15 mouse cellular contexts compared by ENCODE assay signal in genomic region chrX:38654681-38655080, GRCm38 (mm10). TPM values are rescaled to one million over a fixed set of nuclear protein-coding genes. Genes with fewer than 3 reads are reported as not detected.
DNase-seq lines count a peak whose midpoint lies in the region; ATAC-seq and TF ChIP-seq lines count a peak whose summit lies in the region.
"Had no signal": no experiment of that assay in that cellular context is flagged by ENCODE, and none has a peak within 500 bp of the region (broad histone marks: within the 10 kb centered on the region; RNA-seq: fewer than 3 reads in every experiment).

No protein-coding gene starts in this region.

- H3K27me3 ChIP-seq in liver, adult 2 months (ENCODE audit: control insufficient read depth, insufficient read depth, low read length) = no peaks in the 10 kb centered on the region
- H3K27me3 ChIP-seq in liver, embryonic 12.5 days (replicated peaks) = no peaks in the 10 kb centered on the region
- H3K27me3 ChIP-seq in CH12.LX (replicated peaks) = no peaks in the 10 kb centered on the region
- H3K27me3 ChIP-seq: midbrain, embryonic 12.5 days; neural tube, embryonic 13.5 days had no signal

- H3K79me2 ChIP-seq in liver, adult 2 months (ENCODE audit: control insufficient read depth, insufficient read depth, low read length) = no peaks in the 10 kb centered on the region
- no peaks in the 10 kb centered on the region for H3K79me2 ChIP-seq in CH12.LX (replicated peaks; ENCODE audit: control insufficient read depth, extremely low read depth, insufficient read depth, poor library complexity, severe bottlenecking)

- dilution Hi-C loops in CH12.LX (cut with MboI; ENCODE audit: extremely low pct_ligation_motif_present, extremely low pct_unique_long_range_greater_than_20kb, low sequenced_read_pairs) = no loop called here

- no peak overlapping the region for H3K9ac ChIP-seq in liver, adult 2 months (ENCODE audit: low read depth, low read length)
- H3K9ac ChIP-seq in liver, embryonic 12.5 days = no peak overlapping the region
- H3K9ac ChIP-seq in CH12.LX (ENCODE audit: insufficient read depth, low read depth) = no peak overlapping the region
- H3K9ac ChIP-seq: midbrain, embryonic 12.5 days; neural tube, embryonic 13.5 days had no signal

- peak; percentile 41 for DNase-seq in CD4-positive, CD25-positive, alpha-beta regulatory T cell, adult 2 months (ENCODE audit: low read depth, low spot score)
- DNase-seq in liver, adult 2 months (ENCODE audit: extremely low read depth, low read depth, low spot score) = no peak
- no peak for DNase-seq in CH12.LX (ENCODE audit: extremely low read depth)
- DNase-seq in induced T-regulatory cell, adult 2 months (ENCODE audit: low read depth) = peak; percentile 34
- DNase-seq in right cerebral cortex, postnatal 36 days (ENCODE audit: low spot score in 2 of 2) = no peak
- no peak for DNase-seq in retina, postnatal 1 day
- DNase-seq: kidney, postnatal 25 days; lung, adult 18-20 months; right cerebral cortex, postnatal 14 days had no signal

- no peak for TF ChIP-seq EP300 in CH12.LX (IDR thresholded peaks at IDR 0.05; ENCODE audit: low read length)

- H3K9me3 ChIP-seq in liver, embryonic 12.5 days (replicated peaks) = 0 out of 2 replicates have a peak, but pooled peaks cover 3% of the 10 kb centered on the region
- no peaks in the 10 kb centered on the region for H3K9me3 ChIP-seq in CH12.LX (replicated peaks; ENCODE audit: low read length)
- H3K9me3 ChIP-seq: heart, embryonic 10.5 days; hindbrain, embryonic 10.5 days; neural tube, embryonic 13.5 days had no signal

- H3K4me2 ChIP-seq in liver, embryonic 12.5 days = no peak overlapping the region
- no peak overlapping the region for H3K4me2 ChIP-seq in CH12.LX (ENCODE audit: insufficient read depth, low read depth, poor library complexity, severe bottlenecking)
- H3K4me2 ChIP-seq: midbrain, embryonic 12.5 days; neural tube, embryonic 13.5 days had no signal

- no peak for TF ChIP-seq POLR2A in liver, adult 2 months (IDR thresholded peaks at IDR 0.05; ENCODE audit: extremely low read depth, insufficient read depth, low read length)
- TF ChIP-seq POLR2A in CH12.LX (IDR thresholded peaks at IDR 0.05; ENCODE audit: low read depth, low read length) = no peak

- peak; percentile 5 for TF ChIP-seq RAD21 in CH12.LX (IDR thresholded peaks at IDR 0.05; ENCODE audit: low read depth, low read length)

- in situ Hi-C loops in CH12.LX (cut with MboI; ENCODE audit: low pct_ligation_motif_present, low pct_unique_long_range_greater_than_20kb, low sequenced_read_pairs) = no loop called here

- peak; percentile 19; the same call in 1 of the 2 replicates for TF ChIP-seq CTCF in liver, adult 2 months (IDR thresholded peaks at IDR 0.05; ENCODE audit: low read depth, low read length)
- peak in 1 of 2 experiments; percentile 40; a peak in 3 of 4 replicates for TF ChIP-seq CTCF in CH12.LX (conservative IDR thresholded peaks at IDR 0.05 in 1 of 2, IDR thresholded peaks at IDR 0.05 in 1 of 2; ENCODE audit: low read depth in 2 of 2, low read length in 2 of 2)

- no peak overlapping the region for H3K27ac ChIP-seq in liver, adult 2 months (replicated peaks; ENCODE audit: insufficient read depth, low read depth, low read length)
- no peak overlapping the region for H3K27ac ChIP-seq in liver, embryonic 12.5 days
- no peak overlapping the region for H3K27ac ChIP-seq in CH12.LX (ENCODE audit: insufficient read depth, low read depth)
- H3K27ac ChIP-seq: heart, embryonic 10.5 days; hindbrain, embryonic 10.5 days; midbrain, embryonic 12.5 days; neural tube, embryonic 13.5 days had no signal

- no peak overlapping the region for H3K4me3 ChIP-seq in liver, adult 2 months (ENCODE audit: insufficient read depth, low read depth, low read length)
- H3K4me3 ChIP-seq in liver, embryonic 12.5 days = no peak overlapping the region
- no peak overlapping the region for H3K4me3 ChIP-seq in CH12.LX (replicated peaks in 1 of 3; ENCODE audit: low read depth in 2 of 3, low read length in 2 of 3, poor library complexity in 1 of 3)
- H3K4me3 ChIP-seq: heart, embryonic 10.5 days; hindbrain, embryonic 10.5 days; midbrain, embryonic 12.5 days; neural tube, embryonic 13.5 days had no signal

- 91% methylated on average over 5 of the region's 5 CpGs for WGBS in liver, adult 2 months
- WGBS in liver, embryonic 12.5 days (ENCODE audit: insufficient replicate concordance) = 72% methylated on average over 5 of the region's 5 CpGs

- no peak for ATAC-seq in CD4-positive, CD25-positive, alpha-beta regulatory T cell, adult 4 months
- no peak for ATAC-seq in liver, embryonic 12.5 days

- no peaks in the 10 kb centered on the region for H3K36me3 ChIP-seq in liver, adult 2 months (ENCODE audit: control insufficient read depth, insufficient read depth, low read length)
- no peaks in the 10 kb centered on the region for H3K36me3 ChIP-seq in liver, embryonic 12.5 days
- H3K36me3 ChIP-seq in CH12.LX (replicated peaks in 1 of 2; ENCODE audit: control insufficient read depth in 1 of 2, insufficient read depth in 1 of 2, low read length in 1 of 2) = no peaks in the 10 kb centered on the region
- H3K36me3 ChIP-seq: heart, embryonic 10.5 days; hindbrain, embryonic 10.5 days; midbrain, embryonic 12.5 days; neural tube, embryonic 13.5 days had no signal

- no peaks in the 10 kb centered on the region for H3K4me1 ChIP-seq in liver, adult 2 months (ENCODE audit: control insufficient read depth, insufficient read depth, low read length)
- H3K4me1 ChIP-seq in liver, embryonic 12.5 days = no peaks in the 10 kb centered on the region
- H3K4me1 ChIP-seq in CH12.LX (ENCODE audit: control insufficient read depth in 1 of 2, insufficient read depth in 2 of 2) = no peaks in the 10 kb centered on the region
- H3K4me1 ChIP-seq: heart, embryonic 10.5 days; hindbrain, embryonic 10.5 days; midbrain, embryonic 12.5 days; neural tube, embryonic 13.5 days had no signal

TF ChIP-seq in CH12.LX, 34 proteins besides CTCF, POLR2A, EP300 and RAD21:
- TF ChIP-seq MAX (IDR thresholded peaks at IDR 0.05; ENCODE audit: low read length) = no peak
- no peak for TF ChIP-seq NRF1 (IDR thresholded peaks at IDR 0.05; ENCODE audit: low read depth, low read length)
- no peak for TF ChIP-seq GABPA (IDR thresholded peaks at IDR 0.05; ENCODE audit: insufficient replicate concordance, low read depth, low read length)
- TF ChIP-seq E2F4 (IDR thresholded peaks at IDR 0.05; ENCODE audit: insufficient replicate concordance, low read depth, low read length) = no peak
- no peak for TF ChIP-seq TBP (conservative IDR thresholded peaks at IDR 0.05; ENCODE audit: low read depth, low read length)
- no peak for TF ChIP-seq UBTF (IDR thresholded peaks at IDR 0.05; ENCODE audit: low read depth, low read length)
- TF ChIP-seq KAT2A (IDR thresholded peaks at IDR 0.05; ENCODE audit: insufficient replicate concordance, low read length) = no peak
- TF ChIP-seq CHD1 (IDR thresholded peaks at IDR 0.05; ENCODE audit: low read depth, low read length) = no peak
- TF ChIP-seq HCFC1 (IDR thresholded peaks at IDR 0.05; ENCODE audit: low read depth, low read length) = no peak
- no peak for TF ChIP-seq MAFK (IDR thresholded peaks at IDR 0.05; ENCODE audit: insufficient replicate concordance, low read length)
- no peak for TF ChIP-seq ETS1 (conservative IDR thresholded peaks at IDR 0.05; ENCODE audit: low read depth, low read length)

RNA-seq across cellular contexts. Expression of gene C1galt1c1, which starts 19.8 kb away (rescaled TPM):
- polyA plus RNA-seq in CD4-positive, CD25-positive, alpha-beta regulatory T cell, adult 4 months (2017; shearing (Covaris generic)) = 10 to 100 TPM; 22.2 to 23.3 TPM
- 33.7 and 35.4 TPM in 2 replicates for total RNA-seq in liver, adult 2 months (2014; rRNA removed)
- polyA plus RNA-seq in liver, adult 2 months (2012; rRNA removed) = 4.3 and 5.1 TPM in 2 replicates
- 11.1 and 13.1 TPM in 2 replicates for polyA plus RNA-seq in liver, embryonic 12.5 days (2016; fragmentation: Nextera tagmentation; extraction: Ambion mirVana)
- 12.0 and 15.7 TPM in 2 replicates for total RNA-seq in CH12.LX (2012; rRNA removed)
- total RNA-seq in CH12.LX (2014; rRNA removed) = 34.7 and 37.6 TPM in 2 replicates
- 10.8 and 12.6 TPM in 2 replicates for polyA plus RNA-seq in CH12.LX (2012; ENCODE audit: insufficient read length, low read depth)

RNA-seq across cellular contexts. Expression of gene Mcts1, which starts 54.3 kb away (rescaled TPM):
- polyA plus RNA-seq in CD4-positive, CD25-positive, alpha-beta regulatory T cell, adult 4 months (2017; shearing (Covaris generic)) = 100 to 1,000 TPM; 110 to 133 TPM
- 31.5 and 37.3 TPM in 2 replicates for total RNA-seq in liver, adult 2 months (2014; rRNA removed)
- polyA plus RNA-seq in liver, adult 2 months (2012; rRNA removed) = 8.2 and 10.5 TPM in 2 replicates
- 56.8 TPM in 2 replicates for polyA plus RNA-seq in liver, embryonic 12.5 days (2016; fragmentation: Nextera tagmentation; extraction: Ambion mirVana)
- total RNA-seq in CH12.LX (2012; rRNA removed) (48.5 and 61.3 TPM in 2 replicates), CH12.LX (2014; rRNA removed) (183 and 219 TPM in 2 replicates)
- 62.2 and 86.5 TPM in 2 replicates for polyA plus RNA-seq in CH12.LX (2012; ENCODE audit: insufficient read length, low read depth)

Comparison
In these comparisons a context has a peak if more than half of its experiments do, and no peak if none do; other contexts are left out.
1. DNase-seq: peak in CD4-positive, CD25-positive, alpha-beta regulatory T cell, adult 2 months (single experiment) and induced T-regulatory cell, adult 2 months (single experiment); none in liver, adult 2 months (single experiment), CH12.LX (single experiment), right cerebral cortex, postnatal 36 days (0 of 2) and retina, postnatal 1 day (single experiment).